Mouse (Mus musculus): ENCODE measurements at regions not wholly inside any gene's neighbourhood (a gene's known extent, or its start where the extent isn't known, plus 50 kb on each side); places are given as distances from the start of the nearest gene placed in this dataset.

GRCm38 (mm10) chr10:100922976-100923375, 332.7 kb downstream of the 1700017N19Rik start:
- DNase-seq = no peak

- no peak for DNase-seq
Observed at GRCm38 (mm10) chr10:100927086-100927485, 336.8 kb downstream of the 1700017N19Rik start.

GRCm38 (mm10) chr10:100931739-100932138, 341.5 kb downstream of the 1700017N19Rik start:
- no peak for DNase-seq

GRCm38 (mm10) chr10:100958371-100958770, 368.1 kb downstream of the 1700017N19Rik start:
- DNase-seq = no peak

- no peak for DNase-seq
Observed at GRCm38 (mm10) chr10:101003469-101003868, 413.2 kb downstream of the 1700017N19Rik start.

- no peak for DNase-seq
Observed at GRCm38 (mm10) chr10:101004687-101005086, 414.4 kb downstream of the 1700017N19Rik start.

- DNase-seq = no peak
Observed at GRCm38 (mm10) chr10:101015416-101015815, 425.1 kb downstream of the 1700017N19Rik start.

- DNase-seq = no peak
Observed at GRCm38 (mm10) chr10:101038630-101039029, 448.3 kb downstream of the 1700017N19Rik start.

- DNase-seq = no peak
Observed at GRCm38 (mm10) chr10:101039034-101039433, 448.8 kb downstream of the 1700017N19Rik start.

All from kidney, adult 11 months (tissue).